Mouse (Mus musculus) regulatory T cell (primary cell): ENCODE data around the gene Dock8.

Source experiments
- in situ Hi-C: fragments of 300-600 bp; cut with MboI, MseI; formaldehyde crosslinking; loops from one replicate; pipeline ENCODE4 v1.15.1; 2025; ENCODE audit warnings: high pct_unique_total_duplicates

The Dock8 gene

DNA sequence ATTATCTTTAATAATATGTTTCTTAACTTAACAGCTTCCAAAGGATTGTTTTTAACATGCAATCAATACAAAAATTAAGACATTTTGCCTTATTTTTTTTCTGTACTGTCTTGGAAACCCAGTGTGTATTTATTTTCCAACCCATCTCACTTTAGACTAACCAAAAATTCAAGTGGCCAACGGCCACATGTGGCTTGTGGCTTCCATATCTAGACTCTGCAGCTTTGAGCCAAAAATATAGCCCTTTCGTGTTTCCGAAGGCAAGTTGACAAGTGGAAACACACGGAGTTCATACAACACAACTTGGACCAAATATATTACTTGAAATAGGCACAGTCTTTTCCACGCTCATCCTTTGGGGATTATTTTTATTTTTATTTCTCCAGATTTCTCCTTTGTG lies 773 bp upstream of the Dock8 start:
- in situ Hi-C loops: no loop called here

DNA sequence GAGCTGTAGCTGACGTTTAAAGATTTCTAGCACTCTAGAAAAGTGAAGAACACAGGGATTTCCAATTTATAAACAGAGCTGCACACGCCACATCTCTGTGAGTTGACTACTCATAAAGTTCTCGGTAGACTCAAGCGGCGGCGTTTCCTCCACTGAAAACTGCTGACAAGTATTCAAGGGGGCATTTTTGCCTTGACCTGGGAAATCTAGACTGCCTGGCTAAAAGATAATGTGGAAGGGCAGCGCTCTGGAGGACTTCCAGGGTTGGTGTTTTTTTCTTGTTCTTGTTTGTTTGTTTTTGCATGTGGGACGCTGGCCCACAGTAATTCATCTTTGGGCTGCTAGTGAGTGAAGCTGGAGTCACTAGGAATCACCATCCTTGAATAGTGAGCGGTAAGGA lies 819 bp downstream of the Dock8 start:
- in situ Hi-C loops: no loop called here

DNA sequence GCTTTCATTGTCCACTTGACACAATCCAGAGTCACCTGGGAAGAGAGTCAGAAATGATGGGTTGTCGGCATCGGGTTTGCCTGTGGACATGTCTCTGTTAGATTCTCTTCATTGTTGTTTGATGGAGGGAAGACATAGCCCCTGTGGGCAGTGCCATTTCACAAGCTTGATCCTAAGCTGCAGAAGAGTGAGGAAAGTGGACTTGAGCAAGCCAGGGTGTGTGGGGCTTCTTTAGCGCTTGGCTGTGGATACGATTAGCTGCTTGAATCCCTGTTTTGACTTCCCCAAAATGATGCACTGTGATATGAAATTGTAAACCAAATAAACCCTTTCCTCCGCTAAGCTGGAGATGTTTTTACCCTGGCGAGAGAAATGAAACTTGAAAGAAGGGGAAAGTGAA lies 2.7 kb downstream of the Dock8 start:
- in situ Hi-C loops: no loop called here

DNA sequence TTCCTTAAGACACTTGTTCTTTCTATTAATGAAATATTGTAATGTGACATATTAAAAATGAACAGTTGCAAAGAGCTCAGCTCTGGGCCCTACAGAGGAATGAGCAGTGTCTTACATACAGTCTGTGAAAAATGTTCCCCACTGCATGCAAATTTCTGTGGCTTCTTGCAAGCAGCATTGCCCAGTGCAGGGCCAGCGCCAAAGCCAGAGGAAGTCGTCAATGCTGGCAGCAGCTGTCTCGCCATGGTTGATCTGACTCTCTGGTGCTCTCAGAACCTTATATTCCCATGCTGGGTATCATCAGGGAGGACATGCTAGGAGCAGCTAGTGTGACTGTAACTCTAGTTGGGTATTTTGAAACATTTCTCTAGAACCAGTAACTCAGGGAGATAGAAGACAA lies 3.5 kb downstream of the Dock8 start:
- in situ Hi-C loops: no loop called here

DNA sequence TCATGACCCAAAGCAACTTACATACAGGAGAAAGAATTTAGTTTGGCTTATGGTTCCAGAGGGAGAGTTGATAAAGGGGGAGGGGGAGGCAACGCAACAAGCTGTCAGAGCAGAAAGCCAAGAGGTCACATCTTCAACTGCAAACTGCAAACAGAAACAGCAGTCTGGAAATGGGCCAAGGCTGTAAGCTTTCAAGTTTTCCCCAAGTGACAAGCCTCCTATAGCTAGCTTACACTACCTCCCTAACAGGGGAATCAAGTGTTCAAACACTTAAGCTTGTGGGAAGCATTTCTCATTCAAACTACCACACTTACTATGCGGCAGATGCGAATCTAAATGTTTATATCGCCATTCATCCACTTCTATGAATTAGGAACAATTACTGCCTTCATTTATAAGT lies 4.5 kb downstream of the Dock8 start:
- in situ Hi-C loops: no loop called here

DNA sequence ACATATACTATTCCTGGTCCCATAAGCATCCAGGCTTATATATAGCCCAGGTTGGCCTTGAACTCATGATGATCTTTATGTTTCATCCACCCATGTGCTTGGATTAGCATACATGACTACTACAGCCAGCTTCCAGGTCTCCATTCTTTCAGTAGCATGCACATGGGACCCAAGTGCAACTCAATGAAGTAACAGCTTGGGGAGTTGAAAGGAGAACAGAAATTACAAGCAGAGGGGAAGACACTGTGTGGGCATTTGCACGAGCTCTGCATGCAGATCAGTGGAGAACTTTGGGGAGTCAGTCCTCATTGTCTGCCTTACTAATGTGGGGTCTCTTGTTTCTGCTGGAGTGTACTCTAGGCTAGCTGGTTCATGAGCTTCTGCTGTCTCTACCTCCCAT lies 7.4 kb downstream of the Dock8 start:
- in situ Hi-C loops: no loop called here

DNA sequence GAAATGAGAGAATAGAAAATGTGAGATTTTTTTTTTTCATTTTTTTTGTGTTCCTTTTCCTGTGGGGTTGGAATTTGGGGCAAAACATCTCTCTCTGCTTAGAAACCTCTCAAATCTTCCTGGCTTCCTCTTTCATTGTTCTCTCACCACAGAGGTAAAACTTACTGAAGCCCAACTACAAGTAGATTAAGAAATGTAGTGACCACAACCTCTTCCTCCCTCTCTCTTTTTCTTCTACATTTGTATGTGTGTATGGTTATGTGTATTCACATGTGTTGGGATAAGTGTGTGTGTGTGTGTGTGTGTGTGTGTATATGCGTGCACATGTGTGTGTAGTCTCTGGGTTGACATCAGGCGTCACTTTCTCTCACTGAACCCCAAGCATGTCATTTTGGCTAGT lies 9.2 kb downstream of the Dock8 start:
- in situ Hi-C loops: no loop called here

DNA sequence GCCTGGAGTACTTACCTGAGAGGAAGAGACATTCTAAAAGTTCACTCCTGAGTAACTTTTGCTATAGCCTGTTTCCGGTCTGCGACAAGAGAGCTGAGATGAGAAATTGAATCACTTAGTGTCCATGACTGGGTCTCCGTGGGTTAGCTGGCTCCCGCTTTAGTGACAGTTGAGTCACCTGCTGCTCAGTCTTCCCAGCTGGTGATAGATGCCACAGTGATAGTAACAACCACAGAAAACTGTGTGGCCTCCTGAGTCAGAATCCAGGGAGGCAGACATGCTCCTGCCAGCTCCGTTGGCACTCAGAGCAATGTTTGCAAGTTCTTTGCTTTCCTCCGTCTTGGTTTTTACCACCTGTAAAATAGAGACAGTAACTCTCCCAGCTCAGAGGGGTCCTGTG lies 23.4 kb downstream of the Dock8 start:
- in situ Hi-C loops: no loop called here

DNA sequence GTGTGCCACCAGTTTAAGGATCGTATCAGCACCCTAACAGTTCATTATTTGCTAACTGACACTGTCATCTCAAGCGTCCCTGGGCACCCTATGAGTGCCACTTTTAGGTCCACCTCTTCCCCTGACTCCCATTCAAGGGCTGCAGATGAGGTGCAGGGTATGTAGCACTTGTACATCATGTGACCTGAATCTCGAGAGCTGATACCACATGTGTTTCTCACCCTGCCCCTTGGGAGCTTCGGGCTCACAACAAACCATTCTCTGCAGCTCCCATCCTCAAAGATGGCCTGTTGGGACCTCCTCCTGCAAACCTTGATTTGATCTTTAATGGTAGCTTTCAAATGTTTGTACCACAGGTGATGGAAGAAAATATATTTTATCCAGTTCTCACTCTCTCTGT lies 32.4 kb downstream of the Dock8 start:
- in situ Hi-C loops: loop anchor here (5.0 kb wide), 1 partner anchor 59 kb away; no protein-coding TSS in a partner anchor

DNA sequence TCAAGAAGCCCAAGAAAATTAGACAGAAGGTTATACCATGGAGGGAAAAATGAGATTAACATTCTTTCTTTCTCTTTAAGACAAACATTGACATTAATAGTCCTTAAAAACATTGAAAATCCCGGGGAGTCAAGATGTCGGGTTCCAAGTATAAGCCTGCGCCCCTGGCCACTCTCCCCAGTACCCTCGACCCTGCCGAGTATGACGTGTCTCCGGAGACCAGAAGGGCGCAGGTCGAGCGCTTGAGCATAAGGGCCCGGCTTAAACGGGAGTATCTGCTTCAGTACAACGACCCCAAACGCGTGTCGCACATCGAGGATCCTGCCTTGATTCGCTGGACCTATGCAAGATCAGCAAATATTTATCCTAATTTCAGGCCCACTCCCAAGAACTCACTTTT lies 33.7 kb downstream of the Dock8 start:
- in situ Hi-C loops: loop anchor here (5.0 kb wide), 1 partner anchor 61 kb away; no protein-coding TSS in a partner anchor

DNA sequence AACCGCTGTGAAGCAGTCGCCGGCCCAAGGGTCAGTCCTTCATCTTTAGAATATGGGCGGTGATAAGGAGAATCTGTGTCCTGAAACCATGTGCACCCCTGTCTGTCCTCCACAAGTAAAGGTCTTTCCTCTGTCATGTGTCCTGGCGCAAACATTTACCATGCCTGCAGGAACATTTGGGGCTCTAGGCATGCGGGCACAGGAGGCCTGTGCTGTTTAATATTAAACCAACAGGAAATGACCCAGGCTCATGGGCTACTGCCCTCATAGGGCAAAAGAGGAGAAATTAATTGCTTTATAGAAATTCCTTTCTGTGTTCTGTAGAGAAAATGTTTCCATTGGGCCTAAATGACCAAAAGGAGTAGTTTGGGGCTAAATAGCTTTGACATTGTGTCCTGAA lies 36.5 kb downstream of the Dock8 start:
- in situ Hi-C loops: no loop called here

DNA sequence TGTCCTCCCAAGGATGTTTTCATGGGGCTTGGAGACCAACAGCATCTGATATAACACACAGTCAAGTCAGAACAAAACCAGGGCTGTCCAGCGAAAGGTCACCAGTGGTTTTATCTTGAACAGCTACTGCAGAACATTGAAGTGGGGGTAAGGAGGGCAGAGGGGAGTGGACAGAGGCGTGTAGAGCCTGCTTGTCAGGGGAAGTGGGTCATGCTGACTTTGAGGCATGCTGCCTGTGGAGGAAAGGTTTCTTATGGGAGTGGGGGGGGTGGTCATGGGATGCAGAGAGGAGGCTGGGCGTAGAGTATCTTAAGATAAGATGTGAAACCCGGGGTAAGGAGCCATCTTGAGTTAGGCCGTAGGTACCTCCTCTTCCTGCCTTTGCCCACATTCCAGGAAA lies 37.5 kb downstream of the Dock8 start:
- in situ Hi-C loops: no loop called here

DNA sequence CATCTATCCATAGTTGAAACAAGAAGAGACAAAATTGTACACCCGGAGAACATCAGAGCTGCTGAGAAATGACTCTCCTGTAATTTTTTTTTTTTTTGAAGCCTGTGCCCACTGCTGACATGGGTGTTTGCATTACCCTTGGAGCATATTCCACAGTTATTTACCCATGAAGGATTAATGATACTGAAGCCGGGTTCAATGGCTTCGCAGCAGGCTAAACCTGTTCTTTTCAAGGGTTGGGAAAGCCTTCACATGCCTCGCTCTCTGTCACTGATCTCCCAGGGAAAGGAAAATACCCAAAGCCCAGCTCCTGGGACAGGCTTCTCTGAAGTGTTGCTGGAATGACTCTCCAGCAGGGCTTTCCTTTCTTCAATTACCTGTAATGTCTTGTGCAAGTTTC lies 37.9 kb downstream of the Dock8 start:
- in situ Hi-C loops: no loop called here

DNA sequence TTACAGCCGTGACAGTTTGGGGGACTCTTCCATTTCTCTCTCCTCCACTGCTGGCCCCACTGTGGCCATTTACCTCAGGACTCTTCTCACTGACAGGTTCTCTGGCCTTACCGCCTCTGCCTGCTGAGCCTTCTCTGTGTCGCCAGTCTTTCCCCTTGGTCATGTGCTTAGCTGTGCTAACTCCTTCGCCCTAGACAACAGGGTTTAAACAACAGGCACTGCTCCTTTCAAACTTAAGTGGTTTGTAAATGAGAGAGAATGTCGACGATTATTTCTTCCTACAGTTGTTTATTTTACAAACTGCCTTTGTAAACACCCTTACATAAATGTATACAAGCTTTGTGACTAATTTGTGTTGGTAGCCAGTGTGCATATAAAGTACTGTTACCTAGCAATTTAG lies 39.0 kb downstream of the Dock8 start:
- in situ Hi-C loops: no loop called here

DNA sequence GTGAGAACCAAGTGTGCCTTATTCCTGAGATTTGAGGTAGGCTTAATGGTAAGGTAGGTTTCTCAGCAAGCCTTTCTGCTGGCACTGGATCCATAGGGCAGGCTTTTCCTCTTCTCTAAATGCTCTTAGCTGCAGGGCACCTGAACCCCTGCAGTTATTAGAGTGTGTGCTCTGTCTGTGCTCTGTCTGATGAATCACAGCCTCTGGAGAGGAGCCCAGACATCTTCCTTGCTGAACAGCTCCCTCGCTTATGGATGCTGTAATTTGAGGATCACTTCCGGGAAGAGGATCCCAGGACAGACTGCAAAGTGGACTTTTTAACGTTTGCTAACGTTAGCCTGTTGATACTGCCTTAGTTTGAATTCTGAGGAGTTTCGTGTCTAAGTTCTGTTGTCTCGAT lies 41.9 kb downstream of the Dock8 start:
- in situ Hi-C loops: no loop called here

DNA sequence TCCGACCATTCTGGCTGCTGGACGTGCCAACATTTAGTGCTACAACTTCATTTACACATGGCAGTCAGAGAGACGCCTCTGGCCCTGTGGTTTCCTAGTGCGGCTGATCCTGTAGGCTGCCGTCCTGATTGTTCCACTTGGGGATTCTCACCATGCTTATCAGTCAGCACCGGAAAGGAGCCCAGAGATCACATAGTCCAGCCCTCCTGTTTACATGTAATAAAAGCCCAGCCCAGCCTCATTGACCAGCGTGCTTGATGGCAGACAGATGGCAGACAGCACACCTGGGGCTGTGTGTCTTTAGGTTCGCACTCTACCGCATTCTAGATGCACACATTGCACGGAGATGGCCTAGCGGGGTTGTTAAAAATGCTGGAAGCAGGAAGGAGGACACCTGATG lies 43.6 kb downstream of the Dock8 start:
- in situ Hi-C loops: no loop called here

DNA sequence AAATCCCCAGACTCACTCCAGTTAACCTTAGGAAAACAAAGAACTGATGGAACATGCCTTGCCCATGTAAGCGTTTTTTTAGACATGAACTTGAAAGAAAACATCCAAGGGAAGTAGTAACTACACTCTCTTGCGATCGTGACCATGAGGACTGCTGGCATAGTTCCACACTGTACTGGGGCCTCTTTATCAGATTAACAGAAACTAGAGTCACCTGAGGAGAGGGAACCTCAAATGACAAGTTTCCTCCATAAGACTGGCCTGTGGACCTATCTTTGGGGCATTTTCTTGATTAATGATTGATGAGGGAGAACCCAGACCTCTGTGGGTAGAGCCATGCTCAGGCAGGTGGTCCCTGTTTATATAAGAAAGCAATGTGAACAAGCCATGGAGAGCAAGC lies 44.7 kb downstream of the Dock8 start:
- in situ Hi-C loops: no loop called here

DNA sequence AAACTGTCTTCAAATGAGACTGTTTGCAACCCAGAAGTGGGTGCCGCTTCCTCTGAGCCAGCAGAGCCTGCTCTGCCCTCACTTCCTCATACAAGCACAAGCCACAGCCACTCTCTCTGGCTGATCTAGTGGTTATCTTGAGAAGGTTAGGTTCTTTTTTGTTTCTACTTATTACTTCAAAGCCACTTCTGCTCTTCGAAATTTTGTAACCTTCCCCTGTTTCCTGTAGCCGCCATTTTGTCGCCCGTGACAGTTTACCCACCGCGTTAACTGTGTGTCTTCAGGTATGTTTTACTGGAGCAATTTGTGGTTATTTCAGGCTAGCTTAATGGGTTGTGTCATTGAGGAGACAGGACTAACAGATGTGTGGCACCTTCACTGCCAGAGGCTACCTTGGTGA lies 53.0 kb downstream of the Dock8 start:
- in situ Hi-C loops: loop anchor here (10.0 kb wide), 1 partner anchor 88 kb away; the partner anchor contains the start of gene Cbwd1

DNA sequence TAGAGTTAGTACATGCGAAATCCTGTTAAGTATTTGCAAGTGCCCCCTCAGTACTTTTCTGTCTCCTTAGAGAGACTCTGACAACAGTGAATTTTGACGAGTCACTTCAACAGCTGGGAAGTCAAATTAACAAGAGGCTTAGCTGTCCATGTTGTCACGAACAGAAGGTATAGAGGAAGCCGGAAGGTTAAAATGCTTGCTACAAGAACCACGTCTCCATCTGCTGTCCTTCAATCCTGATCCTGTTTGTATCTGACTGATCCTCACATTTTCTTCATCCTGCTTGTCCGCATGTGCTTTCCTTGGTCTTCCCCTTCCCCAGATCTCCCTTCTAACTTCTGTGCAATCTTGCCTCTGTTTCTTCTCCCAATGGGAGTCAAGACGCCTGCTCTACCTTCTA lies 53.8 kb downstream of the Dock8 start:
- in situ Hi-C loops: loop anchor here (10.0 kb wide), 1 partner anchor 88 kb away; the partner anchor contains the start of gene Cbwd1

DNA sequence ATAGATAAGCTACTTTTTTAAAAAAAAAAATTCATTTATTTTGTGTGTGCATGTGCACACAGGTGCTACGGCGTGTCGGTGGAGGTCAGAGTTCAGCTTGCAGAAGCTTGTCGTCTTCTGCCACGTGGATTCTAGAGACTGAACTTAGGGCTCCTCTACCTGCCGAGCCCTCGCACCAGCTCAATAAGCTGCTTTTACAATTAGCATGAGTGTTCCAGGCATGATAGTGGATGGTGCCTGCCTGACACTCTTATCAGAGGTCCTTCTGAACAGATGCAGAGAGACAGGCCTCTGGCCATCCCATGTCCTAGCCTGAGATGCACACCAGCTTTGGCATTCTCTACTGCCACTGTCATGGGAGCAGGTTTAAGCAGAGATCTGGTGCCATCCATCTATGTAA lies 55.7 kb downstream of the Dock8 start:
- in situ Hi-C loops: loop anchor here (10.0 kb wide), 1 partner anchor 90 kb away; the partner anchor contains the start of gene Cbwd1

DNA sequence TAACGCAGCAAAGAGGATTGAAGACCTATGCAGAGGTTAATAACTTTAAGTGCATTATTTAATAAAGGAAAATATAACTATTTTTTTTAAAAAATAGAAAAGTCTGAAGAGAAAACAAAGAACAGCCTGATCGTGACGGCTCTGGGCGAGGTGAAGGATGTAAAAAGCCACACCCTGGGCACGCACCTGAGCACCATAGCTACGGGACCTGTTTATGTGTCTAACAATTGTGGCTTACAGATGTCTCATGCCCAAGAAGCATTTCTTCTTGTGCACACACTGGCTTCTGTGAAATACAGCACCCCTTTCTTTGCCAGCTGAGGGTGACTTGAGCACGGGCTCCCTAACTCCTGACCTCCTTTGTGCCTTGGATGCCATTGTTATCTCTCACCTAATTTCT lies 56.2 kb downstream of the Dock8 start:
- in situ Hi-C loops: loop anchor here (10.0 kb wide), 1 partner anchor 91 kb away; the partner anchor contains the start of gene Cbwd1

DNA sequence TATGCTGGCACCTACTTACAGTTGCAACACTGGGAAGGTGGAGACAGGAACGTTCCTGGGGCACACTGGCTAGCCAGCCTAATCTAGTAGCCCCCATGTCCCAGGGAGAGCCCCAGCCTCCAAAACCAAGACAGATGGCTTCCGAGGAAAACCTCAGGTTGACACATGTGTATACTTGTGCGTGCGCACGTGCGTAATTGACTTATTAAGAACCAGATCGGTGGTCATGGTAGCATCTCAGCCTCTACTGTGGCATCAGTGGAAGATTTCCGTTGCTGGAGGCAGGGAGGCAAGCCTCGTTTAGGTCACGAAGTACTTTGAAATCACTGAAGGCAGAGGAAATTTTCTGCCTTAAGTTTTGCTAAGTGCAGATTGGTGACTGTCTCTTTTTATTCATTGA lies 56.9 kb downstream of the Dock8 start:
- in situ Hi-C loops: loop anchor here (10.0 kb wide), 1 partner anchor 91 kb away; the partner anchor contains the start of gene Cbwd1

DNA sequence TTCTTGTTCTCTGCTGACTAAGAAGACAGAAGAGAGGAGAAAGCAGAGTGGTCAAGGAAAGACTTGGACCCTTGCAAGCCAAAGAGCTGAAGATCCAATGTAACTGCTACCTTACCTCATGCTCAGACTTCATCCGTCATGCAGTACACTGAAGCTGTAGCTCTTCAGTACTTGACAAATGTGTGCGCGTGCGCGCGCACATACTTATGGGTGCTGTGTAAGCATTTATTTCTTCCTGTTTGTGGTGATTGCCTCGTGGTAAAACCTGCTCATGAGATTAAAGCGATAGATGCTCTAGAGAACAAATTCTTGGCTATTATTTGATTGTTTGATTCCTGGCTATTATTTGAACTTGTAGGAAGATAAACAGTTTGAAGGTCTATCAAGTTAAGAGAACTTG lies 58.5 kb downstream of the Dock8 start:
- in situ Hi-C loops: loop anchor here (10.0 kb wide), 1 partner anchor 93 kb away; the partner anchor contains the start of gene Cbwd1

DNA sequence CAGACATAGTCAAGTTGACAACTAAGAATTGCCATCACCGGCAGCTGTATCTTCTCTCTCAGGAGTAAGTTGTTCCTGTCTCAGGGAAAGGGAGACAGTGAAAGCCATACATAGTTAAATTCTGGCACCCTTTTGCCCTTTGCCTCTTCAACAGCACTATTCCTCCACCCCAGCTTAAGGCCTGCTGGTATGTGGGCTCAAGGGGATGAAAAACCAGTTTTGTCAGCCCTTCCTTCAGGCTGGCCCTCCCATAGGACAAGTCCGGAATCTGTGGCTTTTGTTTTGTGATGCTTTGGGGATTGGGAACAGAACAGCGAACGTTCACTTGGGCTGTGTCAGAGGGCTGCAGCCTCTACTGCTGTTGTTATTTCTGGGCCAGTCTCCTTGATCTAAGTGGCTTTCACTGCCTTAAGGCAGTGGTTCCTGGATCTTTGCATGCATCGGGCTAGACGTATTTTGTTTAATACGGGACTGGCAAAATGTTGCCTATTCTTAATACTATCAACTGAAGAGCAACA lies 60.6 kb downstream of the Dock8 start:
- in situ Hi-C loops: loop anchor here (10.0 kb wide), 1 partner anchor 95 kb away; the partner anchor contains the start of gene Cbwd1
